ENCODE assay signal across 23 mouse cellular contexts in the genomic region with DNA sequence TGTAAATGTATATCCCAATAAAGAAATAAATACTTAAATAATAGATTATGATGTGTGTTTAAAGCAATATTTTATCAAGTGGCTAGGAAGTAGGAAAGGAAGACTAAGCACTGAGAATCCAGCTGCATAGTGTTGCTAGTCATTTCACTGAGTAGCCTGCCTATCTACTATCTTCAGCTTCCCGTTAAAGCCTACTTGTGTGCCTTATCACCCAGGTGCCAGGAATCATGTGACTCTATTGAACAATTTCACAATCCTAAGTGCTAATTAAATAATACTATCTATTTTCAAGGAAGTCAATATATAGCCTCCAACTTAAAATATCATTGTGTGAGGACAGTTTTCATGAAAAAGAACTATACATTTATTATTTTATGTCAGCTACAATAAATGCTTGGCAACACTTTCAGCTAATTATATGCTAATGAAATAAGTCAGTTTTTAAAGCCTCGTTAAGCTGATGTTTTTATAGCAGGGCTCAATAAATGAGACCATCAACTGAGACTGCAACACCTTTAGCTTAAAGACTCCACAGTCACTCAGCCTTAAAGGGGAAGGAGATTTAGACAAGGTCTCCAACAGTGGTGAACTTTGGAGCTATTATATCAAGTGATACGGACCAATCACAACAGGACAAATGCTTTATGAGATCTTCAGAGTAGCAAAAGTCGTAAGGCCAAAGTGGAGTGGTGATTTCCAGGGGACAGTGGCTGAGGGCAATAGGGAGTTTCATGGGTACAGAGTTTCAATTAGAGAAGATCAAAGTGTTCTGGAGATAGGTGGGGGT.
"Had no signal": no experiment of that assay in that cellular context is flagged by ENCODE, and none has a peak within 500 bp of the region (broad histone marks: within the 10 kb centered on the region; RNA-seq: fewer than 3 reads in every experiment).

No protein-coding gene starts in this region.

- H3K4me2 ChIP-seq: limb, embryonic 13.5 days; lung, embryonic 14.5 days; midbrain, embryonic 13.5 days; neural tube, embryonic 13.5 days had no signal

- H3K9ac ChIP-seq: limb, embryonic 13.5 days; liver, embryonic 14.5 days; liver, postnatal 0 days; lung, embryonic 14.5 days; midbrain, embryonic 13.5 days; neural tube, embryonic 13.5 days had no signal

- H3K27ac ChIP-seq: layer of hippocampus, adult 2 months; limb, embryonic 10.5 days; limb, embryonic 13.5 days; liver, embryonic 14.5 days; macrophage; midbrain, embryonic 10.5 days; midbrain, embryonic 13.5 days; neural tube, embryonic 13.5 days had no signal

- H3K27me3 ChIP-seq: limb, embryonic 13.5 days; midbrain, embryonic 13.5 days; neural tube, embryonic 13.5 days had no signal

- H3K4me1 ChIP-seq: limb, embryonic 13.5 days; midbrain, embryonic 10.5 days; midbrain, embryonic 13.5 days; neural tube, embryonic 13.5 days had no signal

- H3K36me3 ChIP-seq: limb, embryonic 10.5 days; limb, embryonic 13.5 days; midbrain, embryonic 10.5 days; midbrain, embryonic 13.5 days; neural tube, embryonic 13.5 days had no signal

- H3K9me3 ChIP-seq: limb, embryonic 10.5 days; limb, embryonic 13.5 days; midbrain, embryonic 10.5 days; midbrain, embryonic 13.5 days; neural tube, embryonic 13.5 days had no signal

- H3K4me3 ChIP-seq: layer of hippocampus, adult 2 months; limb, embryonic 10.5 days; limb, embryonic 13.5 days; midbrain, embryonic 10.5 days; midbrain, embryonic 13.5 days; myocyte; neural tube, embryonic 13.5 days had no signal

- ATAC-seq: liver, postnatal 0 days; lung, postnatal 0 days; midbrain, embryonic 13.5 days; midbrain, embryonic 16.5 days had no signal

- DNase-seq: kidney, adult 11 months; kidney, adult 9 months; kidney, postnatal 14 days; kidney, postnatal 4 days; layer of hippocampus, adult 9-11 months; liver; liver, postnatal 0 days; lung, embryonic 14.5 days; retina, postnatal 1 day; right cerebral cortex, postnatal 25 days; thymus, adult 2 months; thymus, postnatal 25 days had no signal
